Mouse (Mus musculus) CH12.LX (cell line): ENCODE data around the gene Anp32e. TPM values are rescaled to one million over a fixed set of nuclear protein-coding genes. Genes with fewer than 3 reads are reported as not detected.
A peak's percentile ranks its signal among the peaks of the same experiment; 100 is the strongest.

Experiments
- DNase-seq: peaks from one replicate; pipeline ENCODE4 v3.0.0-alpha.2; 2013; ENCODE audit errors: extremely low read depth
- H3K27ac ChIP-seq: 2 replicates; pipeline ENCODE4 v1.5.1; 2012; ENCODE audit warnings: low read depth, mild to moderate bottlenecking, control low read depth, moderate library complexity; ENCODE audit not compliant: insufficient read depth
- H3K27me3 ChIP-seq: replicated peaks from 2 replicates; pipeline ENCODE3; 2012; ENCODE audit warnings: inconsistent platforms
- H3K36me3 ChIP-seq, 2 experiments: replicated peaks in 1 of 2; 2 replicates each; pipeline versions ENCODE3 to v1.6.1; 2012; ENCODE audit warnings: inconsistent platforms in 1 of 2, low read length in 1 of 2, mild to moderate bottlenecking in 1 of 2, mixed read lengths in 1 of 2, moderate library complexity in 1 of 2; ENCODE audit not compliant: control insufficient read depth in 1 of 2, insufficient read depth in 1 of 2
- H3K4me1 ChIP-seq, 2 experiments: 2 replicates each; pipeline ENCODE4 v1.6.1; 2012; ENCODE audit warnings: inconsistent platforms in 1 of 2, moderate library complexity in 1 of 2; ENCODE audit not compliant: insufficient read depth in 2 of 2, control insufficient read depth in 1 of 2
- H3K4me2 ChIP-seq: 2 replicates; pipeline ENCODE4 v1.6.1; 2012; ENCODE audit warnings: low read depth, mild to moderate bottlenecking, control low read depth; ENCODE audit not compliant: poor library complexity, insufficient read depth, severe bottlenecking
- H3K4me3 ChIP-seq, 3 experiments: fragments of 150-350 bp in 1 of 3; sonication (generic) in 1 of 3; replicated peaks in 1 of 3; 2 replicates each; pipeline versions ENCODE3 to v1.5.1; 2011 to 2012; ENCODE audit warnings: low read depth in 2 of 3, low read length in 2 of 3, mild to moderate bottlenecking in 2 of 3, moderate library complexity in 2 of 3, control low read depth in 1 of 3, improper control_type of control experiment in 1 of 3, inconsistent platforms in 1 of 3, mixed read lengths in 1 of 3; ENCODE audit not compliant: poor library complexity in 1 of 3
- H3K79me2 ChIP-seq: replicated peaks from 2 replicates; pipeline ENCODE4 v1.6.1; 2012; ENCODE audit warnings: mild to moderate bottlenecking, moderate library complexity; ENCODE audit not compliant: control insufficient read depth, poor library complexity, insufficient read depth, severe bottlenecking; ENCODE audit errors: extremely low read depth
- H3K9ac ChIP-seq: 2 replicates; pipeline ENCODE4 v1.6.1; 2012; ENCODE audit warnings: low read depth, mild to moderate bottlenecking, control low read depth, moderate library complexity; ENCODE audit not compliant: insufficient read depth
- H3K9me3 ChIP-seq: replicated peaks from 2 replicates; pipeline ENCODE3; 2012; ENCODE audit warnings: low read length, inconsistent platforms, mixed read lengths
- CTCF ChIP-seq, 2 experiments: IDR thresholded peaks in 1 of 2; conservative IDR thresholded peaks in 1 of 2; 2 replicates each; pipeline ENCODE4 v1.5.1; 2011 to 2012; ENCODE audit warnings: low read depth in 2 of 2, low read length in 2 of 2, improper control_type of control experiment in 1 of 2, inconsistent platforms in 1 of 2, mild to moderate bottlenecking in 1 of 2, moderate library complexity in 1 of 2
- ELF1 ChIP-seq: IDR thresholded peaks from 2 replicates; pipeline ENCODE4 v1.6.1; 2014; ENCODE audit warnings: low read depth, mild to moderate bottlenecking, inconsistent platforms, low read length, improper control_type of control experiment
- EP300 ChIP-seq: IDR thresholded peaks from 2 replicates; pipeline ENCODE4 v1.6.1; 2011; ENCODE audit warnings: low read length, improper control_type of control experiment
- ETS1 ChIP-seq: conservative IDR thresholded peaks from 2 replicates; pipeline ENCODE4 v1.6.1; 2012; ENCODE audit warnings: low read depth, mild to moderate bottlenecking, inconsistent platforms, low read length, improper control_type of control experiment, moderate library complexity
- HCFC1 ChIP-seq: IDR thresholded peaks from 2 replicates; pipeline ENCODE4 v1.6.1; 2012; ENCODE audit warnings: low read depth, mild to moderate bottlenecking, inconsistent platforms, low read length, improper control_type of control experiment
- IRF4 ChIP-seq: IDR thresholded peaks from 2 replicates; pipeline ENCODE4 v1.6.1; 2014; ENCODE audit warnings: low read depth, mild to moderate bottlenecking, inconsistent platforms, low read length, improper control_type of control experiment
- JUN ChIP-seq: IDR thresholded peaks from 2 replicates; pipeline ENCODE4 v1.6.1; 2011; ENCODE audit warnings: low read depth, mild to moderate bottlenecking, low read length, improper control_type of control experiment, moderate library complexity; ENCODE audit not compliant: insufficient read depth
- JUND ChIP-seq: conservative IDR thresholded peaks from 2 replicates; pipeline ENCODE4 v1.6.1; 2011; ENCODE audit warnings: low read depth, low read length, improper control_type of control experiment
- KAT2A ChIP-seq: IDR thresholded peaks from 2 replicates; pipeline ENCODE4 v1.6.1; 2012; ENCODE audit warnings: low read length, improper control_type of control experiment, inconsistent platforms; ENCODE audit not compliant: insufficient replicate concordance
- MAX ChIP-seq: IDR thresholded peaks from 2 replicates; pipeline ENCODE4 v1.6.1; 2011; ENCODE audit warnings: low read length, improper control_type of control experiment
- MAZ ChIP-seq: IDR thresholded peaks from 2 replicates; pipeline ENCODE4 v1.6.1; 2012; ENCODE audit warnings: low read depth, mild to moderate bottlenecking, inconsistent platforms, low read length, improper control_type of control experiment, moderate library complexity
- MEF2A ChIP-seq: IDR thresholded peaks from 2 replicates; pipeline ENCODE4 v1.6.1; 2014; ENCODE audit warnings: low read depth, mild to moderate bottlenecking, inconsistent platforms, low read length, improper control_type of control experiment, borderline replicate concordance
- MYC ChIP-seq: IDR thresholded peaks from 2 replicates; pipeline ENCODE4 v1.6.1; 2011; ENCODE audit warnings: low read depth, mild to moderate bottlenecking, improper control_type of control experiment, low read length
- NELFE ChIP-seq: IDR thresholded peaks from 2 replicates; pipeline ENCODE4 v1.6.1; 2011; ENCODE audit warnings: low read depth, low read length, improper control_type of control experiment
- NRF1 ChIP-seq: IDR thresholded peaks from 2 replicates; pipeline ENCODE4 v1.6.1; 2014; ENCODE audit warnings: low read depth, mild to moderate bottlenecking, inconsistent platforms, low read length, improper control_type of control experiment, moderate library complexity
- RAD21 ChIP-seq: IDR thresholded peaks from 2 replicates; pipeline ENCODE4 v1.6.1; 2011; ENCODE audit warnings: low read depth, mild to moderate bottlenecking, low read length, improper control_type of control experiment, moderate library complexity
- RCOR1 ChIP-seq: conservative IDR thresholded peaks from 2 replicates; pipeline ENCODE4 v1.6.1; 2012; ENCODE audit warnings: low read depth, mild to moderate bottlenecking, inconsistent platforms, low read length, improper control_type of control experiment
- SIN3A ChIP-seq: IDR thresholded peaks from 2 replicates; pipeline ENCODE4 v1.6.1; 2012; ENCODE audit warnings: low read length, improper control_type of control experiment, inconsistent platforms
- SMC3 ChIP-seq: IDR thresholded peaks from 2 replicates; pipeline ENCODE4 v1.6.1; 2011; ENCODE audit warnings: low read depth, low read length, improper control_type of control experiment
- TCF12 ChIP-seq: IDR thresholded peaks from 2 replicates; pipeline ENCODE4 v1.6.1; 2014; ENCODE audit warnings: low read depth, mild to moderate bottlenecking, inconsistent platforms, low read length, improper control_type of control experiment
- UBTF ChIP-seq: IDR thresholded peaks from 2 replicates; pipeline ENCODE4 v1.6.1; 2012; ENCODE audit warnings: low read depth, mild to moderate bottlenecking, inconsistent platforms, low read length, improper control_type of control experiment, moderate library complexity
- USF1 ChIP-seq: IDR thresholded peaks from 2 replicates; pipeline ENCODE4 v1.6.1; 2014; ENCODE audit warnings: low read depth, mild to moderate bottlenecking, inconsistent platforms, low read length, improper control_type of control experiment
- USF2 ChIP-seq: conservative IDR thresholded peaks from 2 replicates; pipeline ENCODE4 v1.6.1; 2011; ENCODE audit warnings: low read depth, low read length, improper control_type of control experiment
- ZC3H11A ChIP-seq: IDR thresholded peaks from 2 replicates; pipeline ENCODE4 v1.6.1; 2012; ENCODE audit warnings: low read depth, mild to moderate bottlenecking, inconsistent platforms, low read length, improper control_type of control experiment
- ZKSCAN1 ChIP-seq: IDR thresholded peaks from 2 replicates; pipeline ENCODE4 v1.6.1; 2012; ENCODE audit warnings: low read depth, inconsistent platforms, low read length, improper control_type of control experiment, borderline replicate concordance
- ZMIZ1 ChIP-seq: IDR thresholded peaks from 2 replicates; pipeline ENCODE4 v1.6.1; 2012; ENCODE audit warnings: low read depth, mild to moderate bottlenecking, inconsistent platforms, low read length, improper control_type of control experiment
- ZNF384 ChIP-seq: IDR thresholded peaks from 2 replicates; pipeline ENCODE4 v1.6.1; 2012; ENCODE audit warnings: low read depth, low read length, improper control_type of control experiment, inconsistent platforms
- dilution Hi-C: fragments of 300-500 bp; cut with MboI; formaldehyde crosslinking; loops from 2 replicates; pipeline ENCODE4 v1.14.3; 2020; ENCODE audit warnings: low sequenced_read_pairs; ENCODE audit not compliant: extremely low pct_unique_long_range_greater_than_20kb, extremely low pct_ligation_motif_present
- in situ Hi-C: fragments of 300-500 bp; cut with MboI; formaldehyde crosslinking; loops from 3 replicates; pipeline ENCODE4 v1.14.3; 2019; ENCODE audit warnings: low sequenced_read_pairs, low pct_ligation_motif_present, low pct_unique_long_range_greater_than_20kb, mixed read lengths
- polyA plus RNA-seq: library from polyadenylated mRNA; unstranded; fragments of >175 nt; gene quantifications from 2 replicates; pipeline ENCODE4 v1.2.1, GENCODE M21; 2012; ENCODE audit warnings: low read depth; ENCODE audit not compliant: insufficient read length
- total RNA-seq, 2 experiments: library from RNA; depleted of rRNA; stranded (reverse); fragments of 300-350 nt in 1 of 2; fragments of >200 nt in 1 of 2; gene quantifications; 2 replicates each; pipeline ENCODE4 v1.2.3; 2012 to 2014

Anp32e gene
- total and polyA plus RNA-seq, 3 experiments, result 74.2 to 439 (median 85.2) TPM

- Histone ChIP-seq H3K4me2 (no peak overlapping the region), H3K4me1 (peaks cover 5 to 29% of the 10 kb centered on the region in 2 experiments), H3K27ac (no peak overlapping the region), H3K27me3 (no peaks in the 10 kb centered on the region), H3K4me3 (no peak overlapping the region), H3K36me3 (no peaks in the 10 kb centered on the region), H3K9me3 (no peaks in the 10 kb centered on the region), H3K9ac (no peak overlapping the region), H3K79me2 (no peaks in the 10 kb centered on the region; the same call in 1 of the 2 replicates)
- DNase-seq, result no peak
- TF ChIP-seq SIN3A (no peak), NRF1 (no peak), USF2 (no peak), MYC (0 out of 2 replicates have a peak, but pooled peaks have one; percentile 28), CTCF (conservative IDR thresholded peaks at IDR 0.05 in 1 of 2, IDR thresholded peaks at IDR 0.05 in 1 of 2; ENCODE audit: low read depth in 2 of 2, low read length in 2 of 2) (peak in 1 of 2 experiments; percentile 83; a peak in 3 of 4 replicates), ETS1 (no peak), RAD21 (peak; percentile 73), SMC3 (peak; percentile 76), ZC3H11A (peak; percentile 13; the same call in 1 of the 2 replicates)
- in situ Hi-C loops, result loop anchor here (10.0 kb wide), 1 partner anchor 261 kb away; the partner anchor contains the start of genes Hist2h2ac and Hist2h2be
- dilution Hi-C loops, result no loop called here
Measured at GRCm38 (mm10) chr3:95963681-95964080, 34.6 kb downstream of the Anp32e start.

- H3K36me3 ChIP-seq, result no peaks in the 10 kb centered on the region
- peak overlapping the region in 1 of 3 experiments; percentile 23 for H3K4me3 ChIP-seq
- H3K4me2 ChIP-seq, result peak overlapping the region; percentile 90
- TF ChIP-seq ZKSCAN1 (no peak), JUND (no peak), HCFC1 (no peak), EP300 (peak; percentile 57), USF1 (no peak), KAT2A (no peak), JUN (no peak), ETS1 (peak; percentile 66), ZC3H11A (peak; percentile 73), SMC3 (peak; percentile 90), ELF1 (no peak), NELFE (peak; percentile 32; the same call in 1 of the 2 replicates), IRF4 (no peak), UBTF (no peak), NRF1 (no peak), TCF12 (peak; percentile 77), MAX (no peak), RCOR1 (no peak), RAD21 (peak; percentile 91), MAZ (peak; percentile 79; the same call in 1 of the 2 replicates), CTCF (conservative IDR thresholded peaks at IDR 0.05 in 1 of 2, IDR thresholded peaks at IDR 0.05 in 1 of 2; ENCODE audit: low read depth in 2 of 2, low read length in 2 of 2) (peak in 1 of 2 experiments; percentile 83; a peak in 2 of 4 replicates), MEF2A (no peak), ZMIZ1 (no peak), ZNF384 (no peak)
- H3K9ac ChIP-seq, result no peak overlapping the region
- H3K9me3 ChIP-seq, result no peaks in the 10 kb centered on the region
- H3K27me3 ChIP-seq, result no peaks in the 10 kb centered on the region
- H3K79me2 ChIP-seq, result no peaks in the 10 kb centered on the region; the same call in 1 of the 2 replicates
- dilution Hi-C loops, result no loop called here
- no peak overlapping the region for H3K27ac ChIP-seq
- DNase-seq, result peak; percentile 90
- H3K4me1 ChIP-seq, result peaks cover 7 to 41% of the 10 kb centered on the region in 2 experiments
- in situ Hi-C loops, result loop anchor here (5.0 to 10.0 kb wide), 2 partner anchors 92 to 259 kb away; partner anchors contain the start of genes Hist2h2ac, Hist2h2be and Vps45
Measured at GRCm38 (mm10) chr3:95965518-95966451, 36.7 kb downstream of the Anp32e start.
